Mouse (Mus musculus): Measurements from ENCODE around the gene Dach2.

GRCm38 (mm10) chrX:113826810-113827209 is 529.5 kb downstream of the Dach2 start:
- no peak for TF ChIP-seq CTCF (IDR thresholded peaks at IDR 0.05; ENCODE audit: low read depth, low read length)
- TF ChIP-seq POLR2A (IDR thresholded peaks at IDR 0.05; ENCODE audit: extremely low read depth, insufficient read depth, low read length): no peak
